Mouse (Mus musculus): ENCODE measurements around the gene Zfp536. TPM values are rescaled to one million over a fixed set of nuclear protein-coding genes. Genes with fewer than 3 reads are reported as not detected.

The Zfp536 gene
- polyA plus RNA-seq, 1 experiment = 0.81 TPM

DNA sequence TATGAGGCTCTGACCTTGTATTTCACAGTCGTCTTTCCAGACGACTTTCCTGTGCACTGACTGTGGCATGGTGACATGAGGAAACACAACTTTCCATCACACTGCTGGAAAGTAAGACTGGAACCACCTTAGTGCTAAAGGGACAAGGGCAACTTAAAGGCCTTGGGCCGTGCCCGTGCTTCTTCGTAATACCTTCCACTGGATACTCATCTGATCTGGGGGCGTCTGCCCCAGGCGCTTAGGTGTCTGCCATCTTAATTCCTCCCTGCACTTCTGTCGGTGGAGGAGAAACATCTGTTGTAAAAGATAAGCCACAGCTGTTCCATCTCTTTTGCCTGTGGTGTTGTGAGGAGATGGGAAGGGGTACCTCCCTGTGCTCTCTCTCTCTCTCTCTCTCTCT is 299.2 kb downstream of the Zfp536 start:
- no peaks in the 10 kb centered on the region for H3K27me3 ChIP-seq (ENCODE audit: control insufficient read depth, insufficient read depth, low read length)
- no peak overlapping the region for H3K4me3 ChIP-seq (ENCODE audit: low read depth, low read length)
- no peaks in the 10 kb centered on the region for H3K4me1 ChIP-seq (ENCODE audit: control insufficient read depth, insufficient read depth, insufficient read length, low read length)
- H3K36me3 ChIP-seq (ENCODE audit: control insufficient read depth, insufficient read depth, low read length) = no peaks in the 10 kb centered on the region
- no peak for TF ChIP-seq CTCF (IDR thresholded peaks at IDR 0.05; ENCODE audit: extremely low read depth, insufficient read length, insufficient replicate concordance, low read depth, low read length)
- no peak for TF ChIP-seq POLR2A (IDR thresholded peaks at IDR 0.05; ENCODE audit: low read depth, low read length)
- 76% methylated on average over 8 of the region's 8 CpGs for WGBS
- no peak overlapping the region for H3K27ac ChIP-seq (ENCODE audit: insufficient read depth, low read depth, low read length)

DNA sequence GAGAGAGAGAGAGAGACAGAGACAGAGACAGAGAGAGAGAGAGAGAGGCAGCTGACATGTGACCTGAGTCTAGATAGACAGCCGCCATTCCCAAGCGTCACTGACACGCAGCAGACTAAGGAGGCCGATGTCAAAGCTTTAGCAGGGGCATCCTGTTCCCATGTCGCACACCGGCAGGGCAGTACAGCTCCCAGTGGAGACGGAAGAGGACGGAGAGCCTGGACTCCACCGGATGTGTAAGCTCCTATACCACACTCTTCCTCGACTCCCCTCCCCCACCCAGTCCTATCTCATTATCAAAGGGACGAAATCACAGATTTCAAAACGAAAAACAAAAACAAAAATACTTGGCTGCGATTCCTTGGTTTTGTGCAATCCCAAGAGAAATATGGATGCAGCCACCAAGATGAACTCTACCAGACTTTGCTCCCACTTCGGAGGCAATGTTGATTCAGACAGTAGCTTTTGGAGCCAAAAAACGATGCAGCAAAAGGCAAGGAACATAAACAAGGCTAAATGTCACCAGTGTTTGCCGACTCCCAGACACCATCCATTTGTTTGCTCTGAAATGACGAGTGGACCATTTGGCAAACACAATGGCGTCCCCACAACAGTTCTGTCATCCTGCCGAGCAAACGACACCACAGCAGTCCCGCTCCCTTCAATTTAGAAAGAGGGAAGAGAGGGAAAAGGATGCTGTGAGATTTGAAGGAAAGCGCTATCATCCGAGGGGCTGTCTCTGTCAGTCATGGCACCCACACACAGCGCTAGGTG is 299.9 kb downstream of the Zfp536 start:
- H3K27me3 ChIP-seq (ENCODE audit: control insufficient read depth, insufficient read depth, low read length) = no peaks in the 10 kb centered on the region
- TF ChIP-seq CTCF (IDR thresholded peaks at IDR 0.05; ENCODE audit: extremely low read depth, insufficient read length, insufficient replicate concordance, low read depth, low read length) (no peak), POLR2A (IDR thresholded peaks at IDR 0.05; ENCODE audit: low read depth, low read length) (no peak)
- no peak overlapping the region for H3K4me3 ChIP-seq (ENCODE audit: low read depth, low read length)
- 58% methylated on average over 24 of the region's 24 CpGs for WGBS
- H3K4me1 ChIP-seq (ENCODE audit: control insufficient read depth, insufficient read depth, insufficient read length, low read length) = no peaks in the 10 kb centered on the region
- no peaks in the 10 kb centered on the region for H3K36me3 ChIP-seq (ENCODE audit: control insufficient read depth, insufficient read depth, low read length)
- H3K27ac ChIP-seq (ENCODE audit: insufficient read depth, low read depth, low read length) = no peak overlapping the region

DNA sequence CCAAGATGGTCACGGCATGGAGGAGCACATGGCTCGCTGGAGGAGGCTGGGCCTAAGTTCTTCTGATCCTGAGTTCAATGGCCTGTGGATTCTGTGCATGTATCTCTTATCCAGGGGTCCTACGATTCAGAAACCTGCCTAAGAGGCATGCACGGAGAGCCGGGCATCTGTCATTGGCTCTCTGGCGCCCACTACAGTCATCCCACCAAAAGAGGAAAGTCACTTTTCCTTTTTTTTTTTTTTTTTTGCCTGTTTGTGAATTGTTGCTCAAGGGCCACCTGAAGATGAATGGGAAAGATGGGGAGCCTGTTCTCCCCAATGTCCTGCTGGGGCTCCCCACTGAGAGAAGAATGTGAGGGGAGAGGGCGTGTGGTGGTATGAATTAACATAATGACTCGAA is 301.7 kb downstream of the Zfp536 start:
- no peaks in the 10 kb centered on the region for H3K27me3 ChIP-seq (ENCODE audit: control insufficient read depth, insufficient read depth, low read length)
- TF ChIP-seq CTCF (IDR thresholded peaks at IDR 0.05; ENCODE audit: extremely low read depth, insufficient read length, insufficient replicate concordance, low read depth, low read length) (no peak), POLR2A (IDR thresholded peaks at IDR 0.05; ENCODE audit: low read depth, low read length) (no peak)
- no peaks in the 10 kb centered on the region for H3K4me1 ChIP-seq (ENCODE audit: control insufficient read depth, insufficient read depth, insufficient read length, low read length)
- no peak overlapping the region for H3K4me3 ChIP-seq (ENCODE audit: low read depth, low read length)
- 55% methylated on average over 8 of the region's 8 CpGs for WGBS
- H3K27ac ChIP-seq (ENCODE audit: insufficient read depth, low read depth, low read length) = no peak overlapping the region
- H3K36me3 ChIP-seq (ENCODE audit: control insufficient read depth, insufficient read depth, low read length) = no peaks in the 10 kb centered on the region

DNA sequence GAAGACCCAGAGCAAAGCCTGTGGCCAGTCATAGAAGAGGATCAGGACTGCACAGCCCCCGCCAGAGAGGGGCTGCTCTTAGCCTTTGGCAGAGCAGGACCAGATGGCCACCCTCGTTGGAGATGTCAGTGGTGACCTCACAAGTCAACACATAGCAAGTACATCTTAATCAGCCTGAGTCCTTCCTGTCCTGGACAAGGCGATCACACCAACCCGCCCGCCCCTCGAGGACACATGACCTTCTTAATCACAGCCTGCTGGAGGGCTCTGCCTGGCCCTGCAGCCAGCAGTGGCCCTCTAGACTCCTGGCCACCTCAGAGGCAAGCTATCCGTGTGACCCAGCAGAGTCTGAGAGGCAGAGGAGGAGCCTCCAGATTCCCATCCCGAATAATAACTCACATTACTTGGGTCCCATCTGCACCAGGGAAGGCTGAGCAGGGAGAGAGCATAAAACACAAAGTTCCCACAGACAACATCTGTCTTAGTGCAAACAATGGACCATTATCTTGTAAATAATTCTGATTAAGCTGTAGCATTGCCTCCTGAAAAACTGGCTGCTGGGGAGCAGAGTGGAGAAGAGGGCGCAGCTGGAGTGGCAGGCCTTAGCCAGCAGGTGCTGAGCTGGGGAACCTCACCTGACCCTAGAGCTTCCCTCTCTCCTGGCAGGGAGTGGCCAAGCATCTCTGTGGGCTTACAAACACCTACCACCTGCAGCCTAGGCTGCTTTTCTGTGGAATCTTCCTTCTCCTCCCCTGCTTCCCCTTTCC is 306.8 kb downstream of the Zfp536 start:
- 52% methylated on average over 9 of the region's 9 CpGs for WGBS
- no peak overlapping the region for H3K27ac ChIP-seq (ENCODE audit: insufficient read depth, low read depth, low read length)
- H3K4me1 ChIP-seq (ENCODE audit: control insufficient read depth, insufficient read depth, insufficient read length, low read length) = no peaks in the 10 kb centered on the region
- H3K36me3 ChIP-seq (ENCODE audit: control insufficient read depth, insufficient read depth, low read length) = no peaks in the 10 kb centered on the region
- TF ChIP-seq CTCF (IDR thresholded peaks at IDR 0.05; ENCODE audit: extremely low read depth, insufficient read length, insufficient replicate concordance, low read depth, low read length) = no peak
- no peak for TF ChIP-seq POLR2A (IDR thresholded peaks at IDR 0.05; ENCODE audit: low read depth, low read length)
- no peak overlapping the region for H3K4me3 ChIP-seq (ENCODE audit: low read depth, low read length)
- H3K27me3 ChIP-seq (ENCODE audit: control insufficient read depth, insufficient read depth, low read length) = no peaks in the 10 kb centered on the region

DNA sequence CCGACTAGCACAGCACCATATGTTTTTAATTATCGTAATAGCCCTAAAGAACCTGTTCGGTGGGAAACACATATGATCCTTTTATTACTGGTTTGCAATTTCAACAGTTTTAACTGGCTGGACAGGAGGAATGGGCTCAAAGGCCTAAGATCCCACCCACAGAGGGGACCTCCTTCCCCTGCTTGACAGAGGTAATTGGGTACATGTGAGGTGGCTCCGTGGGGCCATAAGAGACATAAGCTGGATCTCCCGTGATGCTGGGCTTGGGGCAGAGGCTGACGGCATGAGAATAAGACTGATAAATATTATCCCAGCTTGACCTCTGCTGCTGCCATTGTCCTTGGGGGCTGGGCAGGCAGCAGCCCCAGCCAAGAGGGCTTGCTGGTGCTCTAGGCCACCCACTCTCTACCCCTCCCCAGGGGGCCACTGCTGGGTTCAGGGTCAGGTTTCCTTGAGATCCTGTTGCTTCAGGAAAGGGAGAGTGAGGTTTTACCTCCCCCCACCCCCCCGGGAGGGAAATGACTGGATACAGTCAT is 309.2 kb downstream of the Zfp536 start:
- TF ChIP-seq POLR2A (IDR thresholded peaks at IDR 0.05; ENCODE audit: low read depth, low read length) (no peak), CTCF (IDR thresholded peaks at IDR 0.05; ENCODE audit: extremely low read depth, insufficient read length, insufficient replicate concordance, low read depth, low read length) (no peak)
- H3K27me3 ChIP-seq (ENCODE audit: control insufficient read depth, insufficient read depth, low read length) = no peaks in the 10 kb centered on the region
- no peaks in the 10 kb centered on the region for H3K4me1 ChIP-seq (ENCODE audit: control insufficient read depth, insufficient read depth, insufficient read length, low read length)
- H3K4me3 ChIP-seq (ENCODE audit: low read depth, low read length) = no peak overlapping the region
- 52% methylated on average over 7 of the region's 7 CpGs for WGBS
- H3K27ac ChIP-seq (ENCODE audit: insufficient read depth, low read depth, low read length) = no peak overlapping the region
- H3K36me3 ChIP-seq (ENCODE audit: control insufficient read depth, insufficient read depth, low read length) = no peaks in the 10 kb centered on the region

DNA sequence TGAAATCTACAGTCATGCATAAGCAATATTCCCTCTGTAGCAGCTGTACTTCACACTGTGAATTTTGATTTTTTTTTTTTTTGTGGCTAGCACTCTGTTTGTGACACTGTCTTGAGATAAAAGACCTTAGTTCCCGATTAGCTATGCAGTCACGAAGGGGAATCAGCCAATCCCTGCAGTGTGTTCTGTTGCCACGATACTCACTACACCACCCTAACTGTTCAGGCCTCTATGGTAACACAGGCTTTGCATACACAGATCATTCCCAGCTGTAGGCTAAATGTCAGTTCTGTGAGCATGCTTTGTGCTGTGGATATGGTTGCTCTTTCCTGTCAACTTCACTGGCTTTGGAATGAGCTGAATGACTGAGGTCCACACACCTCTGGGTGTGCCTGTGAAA is 325.9 kb downstream of the Zfp536 start:
- H3K27ac ChIP-seq (ENCODE audit: insufficient read depth, low read depth, low read length) = no peak overlapping the region
- TF ChIP-seq POLR2A (IDR thresholded peaks at IDR 0.05; ENCODE audit: low read depth, low read length) = no peak
- no peak for TF ChIP-seq CTCF (IDR thresholded peaks at IDR 0.05; ENCODE audit: extremely low read depth, insufficient read length, insufficient replicate concordance, low read depth, low read length)
- H3K4me1 ChIP-seq (ENCODE audit: control insufficient read depth, insufficient read depth, insufficient read length, low read length) = no peaks in the 10 kb centered on the region
- H3K36me3 ChIP-seq (ENCODE audit: control insufficient read depth, insufficient read depth, low read length) = no peaks in the 10 kb centered on the region
- WGBS = 80% methylated on average over 3 of the region's 3 CpGs
- no peaks in the 10 kb centered on the region for H3K27me3 ChIP-seq (ENCODE audit: control insufficient read depth, insufficient read depth, low read length)
- no peak overlapping the region for H3K4me3 ChIP-seq (ENCODE audit: low read depth, low read length)

DNA sequence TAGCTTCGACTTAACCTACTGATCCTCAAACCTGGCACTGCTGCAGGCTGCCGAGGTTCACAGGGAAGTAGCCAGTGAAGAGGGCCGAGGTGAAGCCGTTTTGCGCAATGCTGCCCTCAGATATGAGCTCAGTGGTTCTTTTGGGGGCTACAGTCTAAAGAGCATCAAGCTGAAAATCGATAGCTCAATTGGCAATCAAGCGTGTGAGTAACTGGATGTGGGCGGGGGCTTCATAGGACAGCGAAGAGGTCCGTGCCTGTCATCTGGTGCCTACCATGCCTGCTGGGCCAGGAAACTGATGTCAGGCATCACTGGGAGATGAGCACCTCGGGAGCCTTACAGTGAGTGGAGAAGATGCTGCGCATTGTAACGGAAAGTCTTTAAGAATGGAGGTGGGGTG is 333.5 kb downstream of the Zfp536 start:
- no peak overlapping the region for H3K27ac ChIP-seq (ENCODE audit: insufficient read depth, low read depth, low read length)

More for the DNA sequence above, 333.5 kb downstream of the Zfp536 start:
- Histone ChIP-seq H3K4me3 (ENCODE audit: low read depth, low read length) (no peak overlapping the region), H3K36me3 (ENCODE audit: control insufficient read depth, insufficient read depth, low read length) (no peaks in the 10 kb centered on the region), H3K4me1 (ENCODE audit: control insufficient read depth, insufficient read depth, insufficient read length, low read length) (no peaks in the 10 kb centered on the region), H3K27me3 (ENCODE audit: control insufficient read depth, insufficient read depth, low read length) (no peaks in the 10 kb centered on the region)
- 80% methylated on average over 13 of the region's 13 CpGs for WGBS
- TF ChIP-seq POLR2A (IDR thresholded peaks at IDR 0.05; ENCODE audit: low read depth, low read length) = no peak
